Mouse (Mus musculus) hindbrain, embryonic 10.5 days (tissue): Measurements from ENCODE around the gene Dram1. TPM values are rescaled to one million over a fixed set of nuclear protein-coding genes. Genes with fewer than 3 reads are reported as not detected.

Experiments used
- DNase-seq: peaks from one replicate; pipeline ENCODE4 v3.0.0-alpha.2; 2017; ENCODE audit warnings: low spot score
- H3K27ac ChIP-seq: fragments of 300-500 bp; sonication (generic); 2 replicates; pipeline ENCODE4 v1.5.1; 2016; ENCODE audit warnings: mild to moderate bottlenecking, moderate library complexity
- H3K27me3 ChIP-seq: fragments of 300-500 bp; sonication (generic); 2 replicates; pipeline ENCODE4 v1.6.1; 2016; ENCODE audit warnings: mild to moderate bottlenecking; ENCODE audit not compliant: poor library complexity, insufficient read depth, severe bottlenecking
- H3K36me3 ChIP-seq: fragments of 300-500 bp; sonication (generic); 2 replicates; pipeline ENCODE4 v1.6.1; 2016; ENCODE audit warnings: mild to moderate bottlenecking, moderate library complexity
- H3K4me1 ChIP-seq: fragments of 300-500 bp; sonication (generic); replicated peaks from 2 replicates; pipeline ENCODE4 v1.6.1; 2016; ENCODE audit warnings: mild to moderate bottlenecking
- H3K4me3 ChIP-seq: fragments of 300-500 bp; sonication (generic); 2 replicates; pipeline ENCODE4 v1.5.1; 2016; ENCODE audit warnings: mild to moderate bottlenecking, moderate library complexity
- H3K9me3 ChIP-seq: fragments of 300-500 bp; sonication (generic); 2 replicates; pipeline ENCODE4 v1.6.1; 2016; ENCODE audit warnings: mild to moderate bottlenecking, moderate library complexity
- WGBS: fragments of 180-500 bp; shearing (Covaris S2); methylation state at CpG from one replicate; pipeline ENCODE4 v1.1.7; 2016; 5-methylcytosine and 5-hydroxymethylcytosine counted together
- polyA plus RNA-seq: library from polyadenylated mRNA; unstranded; fragments of >200 nt; fragmentation: Nextera tagmentation; extraction: Ambion mirVana; gene quantifications from 2 replicates; pipeline ENCODE4 v1.2.1, GENCODE M21; 2016

The Dram1 gene
- polyA plus RNA-seq, 1 experiment from 2014 or later = 0.35 TPM

DNA sequence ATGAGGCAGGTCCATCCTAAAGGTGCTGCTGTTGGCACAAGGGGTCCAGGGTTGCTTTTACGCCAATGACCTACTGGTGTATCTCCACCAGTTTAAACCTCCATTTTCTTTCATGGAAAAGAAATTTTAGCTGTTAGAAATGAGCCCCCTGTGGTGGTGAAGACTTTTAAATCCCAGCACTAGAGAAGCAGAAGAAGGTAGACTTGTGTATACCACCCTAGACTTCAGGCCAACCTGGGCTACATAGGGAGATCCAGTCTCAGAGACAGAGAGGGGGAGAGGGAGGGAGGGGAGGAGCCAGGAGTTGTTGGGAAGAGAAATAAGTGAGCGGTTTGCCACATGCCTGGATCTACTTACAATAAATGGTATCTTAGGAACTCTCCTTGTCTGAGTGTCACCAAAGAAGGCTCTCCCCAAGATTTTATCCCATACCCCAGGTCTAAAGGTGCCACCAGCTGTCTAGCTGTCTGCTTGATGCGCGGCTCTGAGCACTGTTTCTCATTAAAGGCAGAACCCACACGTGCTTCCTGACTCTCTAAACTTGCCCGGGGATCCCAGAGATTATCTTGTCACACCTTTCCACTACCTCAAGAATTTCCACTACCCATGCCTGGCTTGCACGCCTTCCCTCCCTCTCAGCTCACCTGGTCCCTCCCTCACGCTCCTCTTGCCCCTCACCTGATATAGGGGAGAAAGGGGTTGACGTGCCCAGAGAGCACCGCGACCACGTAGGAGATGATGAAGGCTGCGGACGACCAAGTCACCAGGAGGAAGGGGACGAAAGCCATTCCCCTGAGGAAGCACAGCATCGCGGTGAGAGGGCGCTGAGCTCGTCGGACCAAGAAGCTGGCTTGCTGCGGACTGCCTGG lies 22.5 kb downstream of the Dram1 start:
- DNase-seq = no peak
- WGBS = 9% methylated on average over 21 of the region's 21 CpGs
- no peaks in the 10 kb centered on the region for H3K36me3 ChIP-seq
- H3K4me3 ChIP-seq = peak overlapping the region; percentile 66
- peak overlapping the region; percentile 81 for H3K27ac ChIP-seq
- H3K27me3 ChIP-seq = peaks cover 38% of the 10 kb centered on the region
- no peaks in the 10 kb centered on the region for H3K9me3 ChIP-seq
- H3K4me1 ChIP-seq = peaks cover 10% of the 10 kb centered on the region

DNA sequence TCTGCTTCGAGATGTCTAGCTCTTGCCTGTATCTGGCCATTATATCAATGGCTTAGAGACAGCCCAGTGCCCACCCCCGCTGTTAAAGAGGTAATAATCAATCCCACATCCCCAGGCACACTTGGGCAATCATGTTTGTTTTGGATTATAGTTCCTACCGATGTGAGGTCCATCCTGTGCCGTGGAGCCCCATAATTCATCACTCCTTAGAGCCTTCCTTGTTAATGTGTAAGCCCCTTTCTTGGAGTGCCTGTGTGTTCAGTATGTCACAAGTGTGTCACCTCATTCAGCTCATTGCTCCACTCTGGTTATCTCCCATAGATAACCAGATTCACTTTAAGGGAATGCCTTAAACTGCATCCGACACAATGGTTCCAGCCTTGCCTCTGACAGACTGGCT lies 24.3 kb downstream of the Dram1 start:
- no peak for DNase-seq
- Histone ChIP-seq H3K4me3 (no peak overlapping the region), H3K27ac (no peak overlapping the region), H3K27me3 (peaks cover 38% of the 10 kb centered on the region), H3K36me3 (no peaks in the 10 kb centered on the region), H3K4me1 (peaks cover 19% of the 10 kb centered on the region), H3K9me3 (no peaks in the 10 kb centered on the region)
- WGBS = 84% methylated on average over 5 of the region's 5 CpGs

DNA sequence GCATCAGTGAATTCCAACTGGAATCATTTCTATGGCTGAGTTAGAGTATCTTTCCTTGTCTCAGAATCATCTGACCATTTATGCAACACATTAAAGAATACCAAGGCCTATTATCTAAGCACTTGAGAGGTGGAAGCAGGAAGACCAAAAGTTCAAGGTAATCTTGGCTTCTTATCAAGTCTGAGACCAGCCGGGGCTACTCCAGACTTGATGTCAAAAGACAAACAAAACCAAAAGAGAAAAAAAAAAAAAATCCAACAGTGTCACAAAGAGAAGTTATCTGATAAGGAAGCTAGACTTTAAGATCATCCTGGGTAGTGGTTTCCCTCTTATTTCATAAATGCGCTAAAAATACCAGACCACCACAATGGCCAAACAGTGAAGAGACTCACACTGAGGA lies 26.3 kb downstream of the Dram1 start:
- H3K36me3 ChIP-seq = no peaks in the 10 kb centered on the region
- DNase-seq = no peak
- H3K9me3 ChIP-seq = no peaks in the 10 kb centered on the region
- no peak overlapping the region for H3K27ac ChIP-seq
- peaks cover 21% of the 10 kb centered on the region for H3K4me1 ChIP-seq
- no peak overlapping the region for H3K4me3 ChIP-seq
- peaks cover 26% of the 10 kb centered on the region for H3K27me3 ChIP-seq
- 97% methylated on average over 2 of the region's 2 CpGs for WGBS

DNA sequence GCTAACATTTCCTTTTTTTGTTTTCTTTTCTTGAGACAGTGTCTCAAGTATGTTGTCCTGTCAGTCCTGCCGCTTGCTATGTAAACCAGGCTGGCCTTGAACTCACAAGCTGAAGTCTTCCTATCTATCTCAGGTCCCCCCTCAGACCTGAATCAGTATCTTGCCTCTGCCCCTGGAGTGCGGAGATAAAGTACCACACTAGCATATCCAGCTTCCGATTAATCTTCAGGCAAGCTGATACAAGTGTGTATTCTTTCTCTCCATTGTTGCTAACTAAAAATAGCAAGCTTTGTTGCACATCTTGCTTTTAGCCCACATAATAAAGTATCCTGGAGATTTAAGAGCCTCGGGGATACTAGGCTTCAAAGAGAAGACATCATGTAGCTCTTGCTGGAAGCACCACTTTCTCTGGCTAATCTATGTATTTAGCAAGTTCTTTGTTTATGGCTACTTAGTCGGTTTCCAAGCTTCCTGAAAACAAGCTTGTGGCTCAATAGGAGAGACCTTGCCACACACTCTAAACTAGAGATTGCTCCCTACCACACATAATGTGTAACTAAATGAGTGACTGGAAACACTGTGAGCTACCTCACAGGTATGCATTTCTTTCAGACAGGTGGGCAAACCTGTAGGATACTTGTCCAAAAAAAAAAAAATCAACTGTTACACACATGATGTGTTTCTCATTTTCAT lies 27.3 kb downstream of the Dram1 start:
- Histone ChIP-seq H3K4me3 (no peak overlapping the region), H3K27me3 (peaks cover 16% of the 10 kb centered on the region), H3K4me1 (peaks cover 13% of the 10 kb centered on the region), H3K36me3 (no peaks in the 10 kb centered on the region), H3K9me3 (no peaks in the 10 kb centered on the region), H3K27ac (no peak overlapping the region)
- 75% methylated on average over 5 of the region's 5 CpGs for WGBS
- no peak for DNase-seq

DNA sequence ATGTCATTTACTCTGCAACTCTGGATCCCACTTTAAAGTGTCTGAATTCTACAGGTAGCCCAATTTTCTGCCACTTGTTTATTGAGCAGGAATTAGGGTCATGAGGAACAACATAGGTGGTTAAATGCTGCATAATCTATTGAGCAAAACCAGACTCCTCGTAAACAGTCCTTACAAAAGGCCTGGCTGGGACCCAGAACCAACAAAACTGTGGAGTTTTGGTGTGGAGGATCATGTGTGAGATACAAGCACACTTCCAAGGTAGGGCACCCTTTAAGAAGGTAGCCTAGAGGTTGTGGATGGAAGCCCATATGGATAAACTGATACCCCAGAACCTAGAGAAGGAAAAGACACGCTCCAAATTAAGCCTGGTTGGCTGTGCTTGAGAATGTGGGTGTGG lies 28.2 kb downstream of the Dram1 start:
- Histone ChIP-seq H3K27me3 (peaks cover 7% of the 10 kb centered on the region), H3K9me3 (no peaks in the 10 kb centered on the region), H3K4me3 (no peak overlapping the region), H3K36me3 (no peaks in the 10 kb centered on the region), H3K4me1 (peaks cover 11% of the 10 kb centered on the region), H3K27ac (no peak overlapping the region)
- 70% methylated on average over 2 of the region's 2 CpGs for WGBS
- DNase-seq = no peak

DNA sequence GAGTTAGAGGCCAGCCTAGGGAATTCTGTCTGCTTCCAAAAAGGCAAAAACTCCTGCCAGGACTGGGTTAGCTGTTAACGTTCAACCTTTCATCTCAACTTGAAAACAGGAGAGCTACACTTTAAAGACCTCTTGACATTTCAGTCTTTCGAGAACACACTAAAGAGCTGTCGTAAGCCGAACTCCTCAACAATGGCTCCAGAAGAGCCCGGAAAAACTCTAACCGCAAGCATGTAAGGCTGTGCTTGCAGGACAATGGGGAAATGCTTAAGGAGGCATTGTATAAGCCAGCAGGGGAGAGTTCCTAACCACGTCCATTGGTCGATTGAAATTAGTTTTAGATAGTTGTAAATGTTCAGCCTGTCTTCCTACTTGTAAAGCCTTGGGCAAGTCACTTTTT lies 29.1 kb downstream of the Dram1 start:
- 19% methylated on average over 8 of the region's 8 CpGs for WGBS
- Histone ChIP-seq H3K4me1 (peaks cover 11% of the 10 kb centered on the region), H3K36me3 (no peaks in the 10 kb centered on the region), H3K4me3 (no peak overlapping the region), H3K9me3 (no peaks in the 10 kb centered on the region), H3K27me3 (no peaks in the 10 kb centered on the region), H3K27ac (no peak overlapping the region)
- no peak for DNase-seq

DNA sequence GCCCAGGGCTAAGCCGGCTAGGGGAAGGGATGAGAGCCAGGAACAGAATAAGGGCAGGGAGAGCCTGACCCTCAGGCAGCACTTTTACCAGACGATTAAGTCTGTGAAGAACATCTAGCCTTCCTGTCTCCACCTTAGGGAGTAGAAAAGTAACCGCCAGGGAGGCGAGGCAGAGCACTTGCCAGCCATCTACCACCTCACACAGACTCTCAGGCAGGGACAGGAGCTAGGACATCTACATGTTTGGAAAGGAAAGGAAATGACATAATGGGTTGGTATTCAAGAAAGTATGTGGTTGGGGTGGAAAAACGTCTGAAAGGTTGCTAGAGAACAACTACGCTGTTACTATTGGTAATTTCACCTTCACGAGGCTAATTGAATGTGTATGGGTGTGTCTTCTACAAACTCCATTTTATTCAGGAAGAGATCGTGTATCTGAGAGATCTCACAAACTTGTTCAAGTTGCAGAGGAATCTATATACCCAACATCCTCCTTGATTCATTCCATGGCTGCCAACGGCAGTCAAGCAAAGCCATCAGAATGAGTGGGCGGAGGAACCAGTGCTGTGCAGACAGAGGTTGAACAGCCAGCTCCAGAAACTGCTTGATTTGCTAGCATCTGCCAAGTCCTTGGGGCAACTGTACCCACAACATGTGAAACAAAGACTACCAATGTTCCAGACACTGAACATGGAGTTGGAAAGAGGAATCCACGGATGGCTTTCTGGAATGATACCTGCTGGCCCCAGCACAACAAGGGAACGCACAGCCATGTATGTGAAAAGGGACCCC lies 32.2 kb downstream of the Dram1 start:
- no peak for DNase-seq
- Histone ChIP-seq H3K27me3 (no peaks in the 10 kb centered on the region), H3K9me3 (no peaks in the 10 kb centered on the region), H3K36me3 (no peaks in the 10 kb centered on the region), H3K27ac (no peak overlapping the region), H3K4me3 (no peak overlapping the region), H3K4me1 (peaks cover 11% of the 10 kb centered on the region)
- WGBS = 80% methylated on average over 12 of the region's 12 CpGs

DNA sequence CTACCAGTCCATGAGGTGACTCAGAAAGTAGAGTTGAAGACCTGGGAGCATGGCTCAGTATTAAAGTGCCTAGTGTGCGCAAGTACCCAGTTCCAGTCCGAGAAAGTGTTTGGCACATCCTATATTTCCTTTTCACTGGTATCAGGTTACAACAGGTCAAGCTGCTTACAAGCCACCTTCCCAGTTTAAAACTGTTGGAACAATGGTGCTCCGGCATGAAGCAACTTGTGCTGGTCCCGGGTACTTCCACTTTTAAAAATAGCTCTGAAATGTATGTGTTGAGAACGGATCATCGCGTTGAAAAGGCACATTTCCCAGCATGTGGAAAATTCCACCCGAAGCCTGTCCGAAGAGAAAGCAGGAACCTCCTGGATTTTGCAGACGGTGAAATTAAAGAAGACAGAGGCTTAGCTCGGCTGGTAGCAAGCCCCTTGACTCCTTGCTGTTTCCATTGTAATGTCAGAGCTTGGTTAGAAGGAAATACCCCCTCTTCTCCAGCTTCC lies 32.9 kb downstream of the Dram1 start:
- H3K36me3 ChIP-seq = no peaks in the 10 kb centered on the region
- H3K27ac ChIP-seq = no peak overlapping the region
- H3K9me3 ChIP-seq = no peaks in the 10 kb centered on the region
- peaks cover 11% of the 10 kb centered on the region for H3K4me1 ChIP-seq
- DNase-seq = no peak
- H3K27me3 ChIP-seq = no peaks in the 10 kb centered on the region
- 64% methylated on average over 11 of the region's 11 CpGs for WGBS
- H3K4me3 ChIP-seq = no peak overlapping the region

DNA sequence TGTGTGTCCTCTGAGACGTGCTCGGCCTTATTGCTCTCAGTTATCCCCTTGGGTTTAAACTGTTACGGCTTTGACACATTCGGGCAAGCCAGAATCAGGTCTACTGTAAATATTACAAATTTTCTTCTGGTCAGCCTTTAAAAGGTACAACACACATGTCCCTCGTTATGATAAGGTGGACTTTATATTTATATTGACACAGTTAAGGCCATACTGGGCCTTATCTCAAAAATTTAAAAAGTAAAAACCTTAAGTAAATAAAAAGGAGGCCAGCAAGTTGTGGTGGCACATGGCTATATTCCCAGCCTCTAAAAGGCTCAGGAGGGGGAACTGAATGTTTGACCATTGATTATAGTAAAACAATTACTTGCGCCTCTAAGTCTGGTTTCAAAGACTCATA lies 37.5 kb downstream of the Dram1 start:
- H3K4me3 ChIP-seq = no peak overlapping the region
- H3K9me3 ChIP-seq = no peaks in the 10 kb centered on the region
- H3K27me3 ChIP-seq = no peaks in the 10 kb centered on the region
- H3K27ac ChIP-seq = no peak overlapping the region
- no peaks in the 10 kb centered on the region for H3K4me1 ChIP-seq
- no peak for DNase-seq
- H3K36me3 ChIP-seq = no peaks in the 10 kb centered on the region
- 89% methylated on average over 6 of the region's 6 CpGs for WGBS

DNA sequence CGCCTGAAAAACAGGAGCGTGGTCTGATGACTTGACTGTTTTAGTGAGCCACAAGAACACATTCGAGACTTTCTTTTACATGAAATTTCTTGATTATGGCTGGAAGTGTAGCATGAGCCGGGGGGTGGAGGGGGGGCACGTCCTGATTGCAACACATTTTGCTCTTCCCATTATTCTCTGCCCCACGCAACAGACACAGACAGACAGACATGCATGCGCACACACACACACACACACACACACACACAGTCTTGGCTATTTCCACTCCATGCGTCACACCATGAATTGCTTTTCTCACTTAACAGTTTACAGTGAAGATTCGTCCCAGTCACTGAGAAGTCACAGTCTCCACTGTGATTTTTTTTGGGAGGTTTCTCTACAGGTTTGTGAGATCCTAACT lies 38.2 kb downstream of the Dram1 start:
- no peak overlapping the region for H3K4me3 ChIP-seq
- H3K36me3 ChIP-seq = no peaks in the 10 kb centered on the region
- H3K4me1 ChIP-seq = no peaks in the 10 kb centered on the region

DNA sequence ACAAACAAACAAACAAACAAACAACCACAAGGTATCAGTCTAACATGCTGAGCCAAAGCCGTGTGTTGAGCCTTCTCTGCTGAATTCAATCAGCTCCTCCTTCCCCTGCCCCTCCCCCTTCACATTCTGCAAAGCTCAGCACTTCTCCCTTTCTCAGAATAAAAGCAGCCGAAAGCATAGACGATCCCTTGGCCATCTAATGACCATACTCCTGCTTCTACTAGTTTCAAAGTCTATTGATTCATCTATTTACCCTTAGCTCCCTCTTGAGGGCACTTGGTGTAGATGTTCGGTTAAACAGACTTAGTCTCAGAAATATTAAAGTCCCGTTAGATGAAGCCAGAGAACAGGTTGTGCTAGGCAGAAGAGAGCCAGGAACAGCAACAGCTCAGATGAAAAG lies 48.2 kb downstream of the Dram1 start:
- H3K9me3 ChIP-seq = no peaks in the 10 kb centered on the region
- no peaks in the 10 kb centered on the region for H3K36me3 ChIP-seq
- H3K4me1 ChIP-seq = no peaks in the 10 kb centered on the region; the same call in 1 of the 2 replicates
- H3K4me3 ChIP-seq = no peak overlapping the region
- WGBS = 45% methylated on average over 5 of the region's 5 CpGs
- no peak for DNase-seq
- H3K27ac ChIP-seq = no peak overlapping the region
- no peaks in the 10 kb centered on the region for H3K27me3 ChIP-seq

More for the DNA sequence above, 38.2 kb downstream of the Dram1 start:
- DNase-seq = no peak
- no peaks in the 10 kb centered on the region for H3K27me3 ChIP-seq
- no peaks in the 10 kb centered on the region for H3K9me3 ChIP-seq
- no peak overlapping the region for H3K27ac ChIP-seq
- 90% methylated on average over 9 of the region's 9 CpGs for WGBS

DNA sequence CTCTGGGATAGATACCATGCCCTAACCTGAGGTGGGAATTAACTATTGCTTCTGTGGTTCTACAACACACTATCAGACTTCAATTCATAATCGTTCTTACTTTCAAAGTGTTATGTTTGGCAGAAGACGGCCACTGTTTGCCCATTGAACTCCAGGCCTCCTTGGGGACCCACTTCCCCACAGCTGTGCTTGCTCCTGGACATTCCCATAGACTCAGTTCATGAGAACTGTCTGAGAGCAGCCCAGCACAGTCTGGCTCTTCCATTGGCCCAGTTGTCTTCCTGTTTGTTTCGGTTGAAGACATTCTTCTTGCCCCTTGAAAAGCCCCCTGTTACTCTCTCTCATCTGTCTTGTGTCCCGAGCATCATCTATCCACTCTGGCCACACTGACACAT lies 50.8 kb downstream of the Dram1 start:
- Histone ChIP-seq H3K4me1 (no peaks in the 10 kb centered on the region; the same call in 1 of the 2 replicates), H3K27me3 (no peaks in the 10 kb centered on the region), H3K4me3 (no peak overlapping the region), H3K27ac (no peak overlapping the region), H3K36me3 (no peaks in the 10 kb centered on the region), H3K9me3 (no peaks in the 10 kb centered on the region)
- no peak for DNase-seq
- 63% methylated on average over 4 of the region's 4 CpGs for WGBS
